Mouse (Mus musculus) hindbrain, postnatal 0 days (tissue): ENCODE results near the gene Smarca2. TPM values are rescaled to one million over a fixed set of nuclear protein-coding genes. Genes with fewer than 3 reads are reported as not detected.

ENCODE experiments used
- ATAC-seq: fragments of 200-750 bp; cut with Nextera tagmentation; 2 replicates; pipeline ENCODE4 v1.8.0; 2017; ENCODE audit warnings: mild to moderate bottlenecking, moderate TSS enrichment, moderate library complexity
- DNase-seq: peaks from one replicate; pipeline ENCODE4 v3.0.0-alpha.2; 2015; ENCODE audit warnings: low spot score
- H3K27ac ChIP-seq: fragments of 300-500 bp; sonication (generic); 2 replicates; pipeline ENCODE4 v1.5.1; 2014; ENCODE audit warnings: mild to moderate bottlenecking
- H3K27me3 ChIP-seq: fragments of 300-500 bp; sonication (generic); 2 replicates; pipeline ENCODE4 v1.6.1; 2014; ENCODE audit warnings: low read length, mixed read lengths; ENCODE audit not compliant: insufficient read depth
- H3K36me3 ChIP-seq: fragments of 300-500 bp; sonication (generic); 2 replicates; pipeline ENCODE4 v1.6.1; 2014; ENCODE audit warnings: low read length, mixed read lengths; ENCODE audit not compliant: insufficient read depth
- H3K4me1 ChIP-seq: fragments of 300-500 bp; sonication (generic); 2 replicates; pipeline ENCODE4 v1.6.1; 2014; ENCODE audit warnings: antibody characterized with exemption, low read length, mixed read lengths; ENCODE audit not compliant: insufficient read depth
- H3K4me2 ChIP-seq: fragments of 300-500 bp; sonication (generic); 2 replicates; pipeline ENCODE4 v1.6.1; 2014; ENCODE audit warnings: low read depth, mild to moderate bottlenecking, low read length, moderate library complexity, mixed read lengths
- H3K4me3 ChIP-seq: fragments of 300-500 bp; sonication (generic); 2 replicates; pipeline ENCODE4 v1.5.1; 2014; ENCODE audit warnings: low read length
- H3K9ac ChIP-seq: fragments of 300-500 bp; sonication (generic); replicated peaks from 2 replicates; pipeline ENCODE4 v1.6.1; 2014; ENCODE audit warnings: mild to moderate bottlenecking, low read length, moderate library complexity, mixed read lengths
- H3K9me3 ChIP-seq: fragments of 300-500 bp; sonication (generic); 2 replicates; pipeline ENCODE4 v1.6.1; 2016; ENCODE audit warnings: low read length, mixed read lengths
- CTCF ChIP-seq: IDR thresholded peaks from 2 replicates; pipeline ENCODE4 v1.5.1; 2016; ENCODE audit warnings: antibody characterized with exemption, control low read depth, low read depth
- WGBS: fragments of 180-500 bp; shearing (Covaris S2); extraction: QIAGEN DNeasy Blood & Tissue Kit; methylation state at CpG from one replicate; pipeline ENCODE4 v1.1.7; 2014; 5-methylcytosine and 5-hydroxymethylcytosine counted together
- polyA plus RNA-seq: library from polyadenylated mRNA; unstranded; fragments of >200 nt; fragmentation: Nextera tagmentation; extraction: Ambion mirVana; gene quantifications from 2 replicates; pipeline ENCODE4 v1.2.1, GENCODE M21; 2015
- total RNA-seq: library from RNA; depleted of rRNA; stranded (reverse); fragments of >200 nt; gene quantifications from 2 replicates; pipeline ENCODE4 v1.2.3, GENCODE M21; 2014

The Smarca2 gene
- total and polyA plus RNA-seq, 2 experiments from 2014 or later = 82.0 to 87.7 TPM

DNA sequence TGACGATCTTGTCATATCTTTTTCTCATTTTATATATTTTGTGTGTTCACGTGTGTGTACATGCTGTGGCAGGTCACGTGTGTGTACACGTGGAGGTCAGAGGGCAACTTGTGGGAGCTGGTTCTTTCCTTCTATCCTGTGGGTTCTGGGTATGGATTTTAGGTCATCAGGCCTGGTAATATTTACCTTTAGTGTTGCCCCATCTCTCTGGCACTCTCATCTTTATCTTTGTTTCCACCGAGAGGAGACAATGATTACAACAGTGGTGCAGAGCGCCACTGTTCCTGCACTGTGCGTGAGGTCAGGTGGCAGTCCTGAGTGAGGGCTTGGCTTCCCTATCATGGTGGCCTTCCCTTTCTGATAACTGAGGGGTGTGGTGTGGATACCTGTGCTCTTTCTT lies 160.6 kb downstream of the Smarca2 start:
- no peaks in the 10 kb centered on the region for H3K27me3 ChIP-seq
- peaks cover 11% of the 10 kb centered on the region for H3K4me1 ChIP-seq
- H3K27ac ChIP-seq = no peak overlapping the region
- DNase-seq (no peak), ATAC-seq (no peak)
- H3K36me3 ChIP-seq = no peaks in the 10 kb centered on the region; the same call in none of the 2 replicates
- H3K9ac ChIP-seq = no peak overlapping the region
- H3K9me3 ChIP-seq = no peaks in the 10 kb centered on the region
- H3K4me2 ChIP-seq = no peak overlapping the region
- TF ChIP-seq CTCF = no peak
- 92% methylated on average over 7 of the region's 7 CpGs for WGBS
- no peak overlapping the region for H3K4me3 ChIP-seq

DNA sequence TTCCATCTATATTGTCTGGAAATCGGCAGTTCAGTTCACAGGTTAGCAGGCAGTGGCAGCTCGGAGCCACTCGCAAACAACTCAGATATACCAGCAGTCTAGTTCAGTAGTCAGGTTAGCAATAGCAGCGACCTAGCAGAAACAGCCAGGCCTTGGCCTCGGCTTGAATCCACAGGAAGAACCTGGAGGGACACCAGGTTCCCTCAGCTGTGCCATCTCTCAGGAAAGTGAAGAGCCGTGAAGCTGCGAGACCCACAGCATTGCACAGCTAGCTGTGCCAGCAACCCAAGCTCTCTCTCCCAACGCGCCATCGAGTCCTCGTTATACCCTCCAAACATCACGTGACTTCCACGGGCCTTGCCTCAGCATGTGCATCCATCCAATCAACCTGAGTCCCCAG lies 162.6 kb downstream of the Smarca2 start:
- no peak for ATAC-seq
- H3K9ac ChIP-seq = no peak overlapping the region
- no peaks in the 10 kb centered on the region for H3K9me3 ChIP-seq
- peaks cover 4% of the 10 kb centered on the region; the same call in 1 of the 2 replicates for H3K36me3 ChIP-seq
- H3K4me3 ChIP-seq = no peak overlapping the region
- no peak for TF ChIP-seq CTCF
- H3K27ac ChIP-seq = no peak overlapping the region
- H3K4me2 ChIP-seq = no peak overlapping the region
- DNase-seq = no peak
- peaks cover 11% of the 10 kb centered on the region for H3K4me1 ChIP-seq
- H3K27me3 ChIP-seq = no peaks in the 10 kb centered on the region
- 85% methylated on average over 13 of the region's 13 CpGs for WGBS

DNA sequence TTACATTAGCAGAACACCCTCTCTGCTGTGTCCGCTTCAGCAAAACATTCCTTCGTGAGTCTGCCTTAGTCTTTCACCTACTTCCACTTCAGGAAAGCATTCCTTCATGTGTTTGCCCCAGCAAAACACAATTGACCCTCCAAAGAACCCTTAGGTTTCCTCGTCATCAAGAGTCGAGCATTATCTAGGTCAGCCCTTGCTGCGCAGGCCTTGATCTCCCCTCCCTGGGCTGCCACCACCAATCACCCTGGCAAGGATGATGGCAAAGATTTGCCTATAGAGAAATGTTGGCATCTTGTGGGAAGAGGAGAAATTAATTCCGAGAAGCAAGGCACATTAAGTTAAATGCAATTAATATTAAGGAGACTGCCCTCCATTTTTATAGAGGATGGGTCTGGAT lies 163.1 kb downstream of the Smarca2 start:
- Histone ChIP-seq H3K9ac (no peak overlapping the region), H3K27me3 (no peaks in the 10 kb centered on the region), H3K36me3 (peaks cover 4% of the 10 kb centered on the region; the same call in 1 of the 2 replicates), H3K4me1 (peaks cover 11% of the 10 kb centered on the region), H3K4me3 (no peak overlapping the region), H3K9me3 (no peaks in the 10 kb centered on the region), H3K4me2 (no peak overlapping the region), H3K27ac (peak overlapping the region; percentile 87; the same call in 1 of the 2 replicates)
- WGBS = 87% methylated on average over 6 of the region's 6 CpGs
- DNase-seq = no peak
- no peak for TF ChIP-seq CTCF
- ATAC-seq = no peak

DNA sequence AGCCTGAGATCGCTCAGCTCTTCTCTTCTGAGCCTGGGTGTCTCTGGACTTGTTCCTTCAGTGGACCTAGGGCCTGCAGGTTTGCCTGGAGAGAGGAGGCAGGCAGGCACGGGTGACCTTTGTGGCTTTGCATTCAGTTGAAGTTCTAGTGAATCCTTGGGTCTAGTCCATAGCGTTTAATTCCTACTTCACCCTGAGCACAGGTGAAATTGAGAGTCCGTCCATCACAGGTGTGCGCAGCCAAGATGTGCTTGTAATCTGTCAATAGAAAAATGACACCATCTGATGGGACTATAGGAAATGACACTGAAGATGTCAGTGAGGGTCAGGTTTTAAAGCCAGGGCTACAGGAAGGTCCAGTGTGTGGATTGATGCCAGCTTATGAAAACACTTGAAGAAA lies 164.0 kb downstream of the Smarca2 start:
- H3K36me3 ChIP-seq = peaks cover 6% of the 10 kb centered on the region
- H3K4me1 ChIP-seq = peaks cover 11% of the 10 kb centered on the region
- no peaks in the 10 kb centered on the region for H3K27me3 ChIP-seq
- no peak for TF ChIP-seq CTCF
- H3K27ac ChIP-seq = peak overlapping the region; percentile 87
- H3K4me2 ChIP-seq = no peak overlapping the region
- no peak overlapping the region for H3K9ac ChIP-seq
- no peaks in the 10 kb centered on the region for H3K9me3 ChIP-seq
- no peak for DNase-seq
- H3K4me3 ChIP-seq = no peak overlapping the region
- WGBS = 79% methylated on average over 5 of the region's 5 CpGs
- no peak for ATAC-seq

DNA sequence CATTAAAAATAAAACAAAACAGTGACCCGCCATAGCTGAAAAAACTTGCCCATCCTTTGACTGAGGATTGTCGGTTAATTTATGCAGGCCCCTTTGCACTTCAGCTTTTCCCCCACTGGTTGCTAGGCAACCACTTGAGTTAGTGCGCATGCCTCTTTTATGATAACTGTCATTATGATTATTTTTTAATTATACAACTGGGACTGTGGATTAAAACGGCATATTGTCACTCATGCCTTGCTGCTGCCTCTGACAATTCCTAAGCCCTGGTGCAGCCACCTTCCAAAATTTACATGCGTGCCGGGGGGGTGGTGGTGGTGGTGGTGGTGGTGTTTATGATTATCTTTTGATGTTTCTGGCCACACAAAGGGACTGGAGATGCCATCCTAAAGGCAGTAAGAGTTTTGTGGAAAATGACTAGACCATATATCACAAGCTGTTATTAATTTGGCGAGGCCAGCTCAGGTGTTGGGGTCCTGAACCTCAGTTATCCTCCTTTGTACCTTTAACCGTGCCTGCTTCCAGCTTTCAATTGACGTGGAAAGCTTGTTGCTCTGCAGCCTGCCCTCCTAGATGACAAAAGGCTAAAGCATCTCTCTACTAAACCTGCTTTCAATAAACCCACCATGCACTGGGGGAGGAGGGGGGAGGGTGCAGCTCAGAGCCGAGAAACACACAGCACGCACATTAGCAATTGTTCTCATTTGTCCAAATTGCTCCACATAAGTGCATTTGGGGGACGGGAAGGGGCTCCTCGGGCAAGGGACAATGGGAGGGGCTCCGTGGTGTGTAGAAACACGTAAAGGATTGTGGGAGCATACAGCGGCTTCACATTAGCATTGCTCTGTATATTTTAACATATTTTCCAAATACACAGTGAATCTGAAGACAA lies 165.0 kb downstream of the Smarca2 start:
- Histone ChIP-seq H3K9me3 (no peaks in the 10 kb centered on the region), H3K27ac (peak overlapping the region; percentile 87), H3K36me3 (peaks cover 13% of the 10 kb centered on the region), H3K4me3 (0 out of 2 replicates have a peak overlapping the region, but pooled peaks have one; percentile 1), H3K4me2 (peak overlapping the region; percentile 46), H3K9ac (peak overlapping the region; percentile 39), H3K27me3 (no peaks in the 10 kb centered on the region), H3K4me1 (peaks cover 11% of the 10 kb centered on the region)
- WGBS = 13% methylated on average over 16 of the region's 16 CpGs
- no peak for TF ChIP-seq CTCF
- ATAC-seq (peak; percentile 86), DNase-seq (peak; percentile 92)

DNA sequence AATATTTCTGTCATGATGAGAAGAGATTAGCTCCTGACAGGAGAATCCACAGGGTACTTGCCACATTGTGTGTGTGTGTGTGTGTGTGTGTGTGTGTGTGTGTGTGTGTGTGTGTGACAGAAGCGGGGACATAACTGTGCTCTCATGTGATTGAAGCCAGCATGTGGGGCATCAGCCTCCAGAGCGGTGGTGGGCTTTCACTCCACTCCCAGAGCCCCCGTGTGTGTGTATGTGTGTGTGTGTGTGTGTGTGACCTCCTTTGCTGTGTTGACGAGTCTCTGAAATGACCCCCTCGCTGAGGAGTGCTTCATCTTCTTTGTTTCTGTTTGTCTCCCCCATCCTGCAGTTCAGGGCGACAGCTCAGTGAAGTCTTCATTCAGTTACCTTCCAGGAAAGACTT lies 165.7 kb downstream of the Smarca2 start:
- peaks cover 17% of the 10 kb centered on the region for H3K36me3 ChIP-seq
- H3K4me2 ChIP-seq = peak overlapping the region; percentile 46
- no peaks in the 10 kb centered on the region for H3K27me3 ChIP-seq
- peak overlapping the region; percentile 87 for H3K27ac ChIP-seq
- H3K9me3 ChIP-seq = no peaks in the 10 kb centered on the region
- DNase-seq (peak; percentile 62), ATAC-seq (peak; percentile 72)
- 9% methylated on average over 6 of the region's 6 CpGs for WGBS
- no peak for TF ChIP-seq CTCF
- H3K4me3 ChIP-seq = no peak overlapping the region
- H3K9ac ChIP-seq = peak overlapping the region; percentile 39; the same call in 1 of the 2 replicates
- H3K4me1 ChIP-seq = peaks cover 11% of the 10 kb centered on the region
